8 mouse cellular contexts compared by ENCODE assay signal in genomic region chr2:102943983-102944382, GRCm38 (mm10). TPM values are rescaled to one million over a fixed set of nuclear protein-coding genes. Genes with fewer than 3 reads are reported as not detected.
A peak's percentile ranks its signal among the peaks of the same experiment; 100 is the strongest.
DNase-seq lines count a peak whose midpoint lies in the region; ATAC-seq and TF ChIP-seq lines count a peak whose summit lies in the region.

No protein-coding gene starts in this region.

- H3K27ac ChIP-seq in heart, embryonic 16.5 days (ENCODE audit: low read length), result no peak overlapping the region
- no peak overlapping the region for H3K27ac ChIP-seq in liver, embryonic 11.5 days (ENCODE audit: low read depth, low read length)

- TF ChIP-seq POLR2A in myocyte (IDR thresholded peaks at IDR 0.05; ENCODE audit: insufficient read length, low read depth), result no peak

- H3K27me3 ChIP-seq in heart, embryonic 16.5 days (ENCODE audit: control insufficient read depth, insufficient read depth, low read length), result no peaks in the 10 kb centered on the region; the same call in 1 of the 2 replicates
- no peaks in the 10 kb centered on the region for H3K27me3 ChIP-seq in liver, embryonic 11.5 days (replicated peaks; ENCODE audit: control insufficient read depth, insufficient read depth, low read length)
- no peaks in the 10 kb centered on the region for H3K27me3 ChIP-seq in myocyte (ENCODE audit: control insufficient read depth, insufficient read depth, insufficient read length)

- no peaks in the 10 kb centered on the region for H3K36me3 ChIP-seq in heart, embryonic 16.5 days (ENCODE audit: control insufficient read depth, insufficient read depth)
- H3K36me3 ChIP-seq in liver, embryonic 11.5 days (ENCODE audit: control insufficient read depth, insufficient read depth, low read length), result no peaks in the 10 kb centered on the region
- H3K36me3 ChIP-seq in myocyte (ENCODE audit: control insufficient read depth, insufficient read depth), result no peaks in the 10 kb centered on the region

- 21% methylated on average over 6 of the region's 6 CpGs for WGBS in heart, embryonic 16.5 days
- WGBS in liver, embryonic 11.5 days, result 41% methylated on average over 6 of the region's 6 CpGs

- no peaks in the 10 kb centered on the region for H3K79me2 ChIP-seq in myocyte (ENCODE audit: control insufficient read depth, insufficient read depth)

- peak; percentile 72 for ATAC-seq in heart, embryonic 16.5 days (replicated peaks; ENCODE audit: extremely low read depth, insufficient read depth, low FRiP score)
- no peak for ATAC-seq in liver, embryonic 11.5 days (replicated peaks; ENCODE audit: low FRiP score)

- no peak overlapping the region for H3K9ac ChIP-seq in heart, embryonic 16.5 days (ENCODE audit: low read length)
- no peak overlapping the region for H3K9ac ChIP-seq in liver, embryonic 11.5 days (ENCODE audit: low read depth, low read length)

- H3K4me1 ChIP-seq in heart, embryonic 16.5 days (ENCODE audit: control insufficient read depth, insufficient read depth, low read length), result peaks cover 8% of the 10 kb centered on the region; the same call in 1 of the 2 replicates
- H3K4me1 ChIP-seq in liver, embryonic 11.5 days (replicated peaks; ENCODE audit: control insufficient read depth, insufficient read depth, low read length), result no peaks in the 10 kb centered on the region

- no peaks in the 10 kb centered on the region for H3K9me3 ChIP-seq in heart, embryonic 16.5 days (replicated peaks; ENCODE audit: control insufficient read depth, low read length)
- H3K9me3 ChIP-seq in liver, embryonic 11.5 days (ENCODE audit: control insufficient read depth, low read length), result no peaks in the 10 kb centered on the region

- DNase-seq in layer of hippocampus, adult 18-20 months (ENCODE audit: low spot score in 2 of 2), result peak; percentile 13 to 24
- DNase-seq in layer of hippocampus, postnatal 25 days (ENCODE audit: extremely low spot score in 1 of 2, low spot score in 1 of 2), result no peak
- DNase-seq in embryo, embryonic 11 days, result peak; percentile 64
- DNase-seq in liver, embryonic 11.5 days (ENCODE audit: low spot score), result peak; percentile 22
- DNase-seq in cerebellum, adult 11 months, result no peak
- no peak for DNase-seq in thymus, adult 18-20 months

- no peak overlapping the region for H3K4me2 ChIP-seq in heart, embryonic 16.5 days (ENCODE audit: low read depth, low read length)
- no peak overlapping the region for H3K4me2 ChIP-seq in liver, embryonic 11.5 days
- H3K4me2 ChIP-seq in myocyte (ENCODE audit: low read depth), result peak overlapping the region; percentile 82

- no peak overlapping the region for H3ac ChIP-seq in myocyte (ENCODE audit: control insufficient read depth, insufficient read length)

- no peak overlapping the region for H3K4me3 ChIP-seq in heart, embryonic 16.5 days (ENCODE audit: low read length)
- no peak overlapping the region for H3K4me3 ChIP-seq in liver, embryonic 11.5 days (ENCODE audit: low read depth, low read length)
- no peak overlapping the region for H3K4me3 ChIP-seq in myocyte

TF ChIP-seq in myocyte, 11 proteins besides CTCF, POLR2A, EP300 and RAD21:
- TF ChIP-seq SRF (IDR thresholded peaks at IDR 0.05; ENCODE audit: control insufficient read depth, insufficient read length, low read depth), result no peak
- no peak for TF ChIP-seq POLR2AphosphoS2 (IDR thresholded peaks at IDR 0.05; ENCODE audit: insufficient read length, low read depth)
- TF ChIP-seq TCF12 (IDR thresholded peaks at IDR 0.05; ENCODE audit: insufficient read depth, poor library complexity, severe bottlenecking), result no peak
- no peak for TF ChIP-seq CEBPB (IDR thresholded peaks at IDR 0.05; ENCODE audit: insufficient read depth, poor library complexity, severe bottlenecking)
- no peak for TF ChIP-seq REST (IDR thresholded peaks at IDR 0.05; ENCODE audit: insufficient read depth, insufficient read length)
- no peak for TF ChIP-seq MAX (IDR thresholded peaks at IDR 0.05; ENCODE audit: low read depth)

RNA-seq across cellular contexts. Expression of gene Cd44, which starts 42.5 kb away (rescaled TPM):
- total RNA-seq in layer of hippocampus, adult 18-20 months (2021), result 1 to 10 TPM; 3.5 to 4.0 TPM
- 1 to 10 TPM; 3.7 to 4.0 TPM for total RNA-seq in layer of hippocampus, postnatal 25 days (2021)
- polyA plus RNA-seq in heart, embryonic 16.5 days (2015; fragmentation: Nextera tagmentation; extraction: Ambion mirVana), result 17.3 and 19.1 TPM in 2 replicates
- 25.9 and 28.1 TPM in 2 replicates for polyA plus RNA-seq in liver, embryonic 11.5 days (2014; fragmentation: Nextera tagmentation; extraction: Ambion mirVana)
- 77.1 TPM for polyA plus RNA-seq in myocyte (2012; fragmentation: generic; extraction: Trizol)

Comparison
In these comparisons a context has a peak if more than half of its experiments do, and no peak if none do; other contexts are left out.
1. DNase-seq: peak in layer of hippocampus, adult 18-20 months (2 of 2), embryo, embryonic 11 days (single experiment) and liver, embryonic 11.5 days (single experiment); none in layer of hippocampus, postnatal 25 days (0 of 2), cerebellum, adult 11 months (single experiment) and thymus, adult 18-20 months (0 of 2).